Mouse (Mus musculus) mammary gland, adult 2 months (tissue): Measurements from ENCODE around the gene Map2k3. TPM values are rescaled to one million over a fixed set of nuclear protein-coding genes. Genes with fewer than 3 reads are reported as not detected.

Experiments
- polyA plus RNA-seq: library from polyadenylated mRNA; depleted of rRNA; stranded (reverse); fragments of >200 nt; gene quantifications from 2 replicates; pipeline ENCODE4 v1.2.3, GENCODE M21; 2012; ENCODE audit warnings: low replicate concordance; rRNA removed

The Map2k3 gene
- polyA plus RNA-seq = 27.7 and 69.8 TPM in 2 replicates

GRCm38 (mm10) chr11:60931869-60932481, at the start of gene Map2k3:
Gene Map2k3, plus strand, starts transcription at chr11:60932033.

GRCm38 (mm10) chr11:60914491-60914890, 17.3 kb upstream of the Map2k3 start, which contains the start of gene Natd1:
Gene Natd1, minus strand, starts transcription at chr11:60914750.

Other genes starting within 250 kb of the Map2k3 start
- gene Llgl1, start 232.3 kb upstream of the Map2k3 start, polyA plus RNA-seq = 65.4 and 75.2 TPM in 2 replicates
- 190 and 281 TPM in 2 replicates for gene Flii, start 204.8 kb upstream of the Map2k3 start, polyA plus RNA-seq
- gene Mief2, start 203.6 kb upstream of the Map2k3 start, polyA plus RNA-seq = 27.3 and 38.2 TPM in 2 replicates
- gene Top3a, start 154.7 kb upstream of the Map2k3 start, polyA plus RNA-seq = 7.6 and 7.7 TPM in 2 replicates
- gene Smcr8, start 154.5 kb upstream of the Map2k3 start, polyA plus RNA-seq = 11.6 and 19.0 TPM in 2 replicates
- gene Shmt1, start 120.3 kb upstream of the Map2k3 start, polyA plus RNA-seq = 11.6 and 18.9 TPM in 2 replicates
- 27.1 and 57.3 TPM in 2 replicates for gene Dhrs7b, start 101.4 kb upstream of the Map2k3 start, polyA plus RNA-seq
- 70.6 and 81.1 TPM in 2 replicates for gene Tmem11, start 52.8 kb upstream of the Map2k3 start, polyA plus RNA-seq
- gene Natd1, start 17.3 kb upstream of the Map2k3 start, polyA plus RNA-seq = 48.7 and 62.6 TPM in 2 replicates
- gene Kcnj12, start 90.5 kb downstream of the Map2k3 start, polyA plus RNA-seq = 0.37 and 11.9 TPM in 2 replicates
- gene Tnfrsf13b, start 194.7 kb downstream of the Map2k3 start, polyA plus RNA-seq = 33.7 and 117 TPM in 2 replicates
- 34.7 and 48.5 TPM in 2 replicates for gene Usp22, start 243.0 kb downstream of the Map2k3 start, polyA plus RNA-seq